26 mouse cellular contexts compared by ENCODE assay signal in the genomic region with DNA sequence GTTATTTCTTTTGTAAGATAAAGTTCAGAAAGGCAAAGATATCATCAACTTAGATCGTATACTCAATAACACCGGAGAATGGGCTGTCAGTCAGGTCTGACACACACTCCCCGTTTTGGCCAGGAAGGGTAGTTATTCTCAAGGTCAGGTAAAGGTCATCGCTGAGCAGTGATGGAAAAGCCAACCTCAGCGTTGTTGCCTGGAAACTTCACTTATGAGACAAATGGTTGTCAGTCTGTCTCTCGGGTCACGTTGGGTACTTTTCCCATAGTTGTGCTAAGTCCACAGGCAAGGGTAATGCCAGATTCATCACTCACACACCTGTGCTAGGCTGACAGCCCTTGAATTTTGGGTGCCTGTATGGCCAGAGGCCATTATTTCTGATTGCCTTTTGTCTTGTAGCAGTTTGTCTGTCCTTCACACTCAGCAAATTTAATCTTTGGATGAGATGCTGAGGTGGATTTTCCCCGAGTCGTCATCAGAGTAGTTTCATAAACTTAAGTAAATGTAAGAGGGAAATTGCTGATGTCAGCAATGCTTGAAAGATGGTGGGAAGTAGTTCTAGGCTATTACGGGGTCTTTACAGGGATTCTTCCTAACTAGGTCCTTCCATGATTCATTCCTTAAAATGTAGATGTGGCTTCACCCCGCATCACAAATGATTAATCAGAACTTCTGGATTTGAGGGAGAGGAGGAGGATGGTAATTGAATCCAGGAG. TPM values are rescaled to one million over a fixed set of nuclear protein-coding genes. Genes with fewer than 3 reads are reported as not detected.
"Had no signal": no experiment of that assay in that cellular context is flagged by ENCODE, and none has a peak within 500 bp of the region (broad histone marks: within the 10 kb centered on the region; RNA-seq: fewer than 3 reads in every experiment).

No protein-coding gene starts in this region.

- H3K36me3 ChIP-seq: heart, embryonic 10.5 days; heart, embryonic 12.5 days; hindbrain, embryonic 10.5 days; hindbrain, embryonic 12.5 days; kidney, embryonic 15.5 days; limb, embryonic 10.5 days; limb, embryonic 12.5 days; liver, embryonic 13.5 days; liver, embryonic 15.5 days had no signal

- H3K9me3 ChIP-seq: heart, embryonic 10.5 days; heart, embryonic 12.5 days; hindbrain, embryonic 10.5 days; hindbrain, embryonic 12.5 days; kidney, embryonic 15.5 days; limb, embryonic 10.5 days; limb, embryonic 12.5 days; liver, embryonic 13.5 days; liver, embryonic 15.5 days had no signal

- DNase-seq: gastrocnemius, adult 2 months; gastrocnemius, postnatal 10 days; gastrocnemius, postnatal 25 days; heart, adult 2 months; heart, postnatal 10 days; heart, postnatal 4 days; kidney, adult 11 months; kidney, adult 2 months; kidney, adult 9 months; kidney, postnatal 10 days; kidney, postnatal 25 days; kidney, postnatal 4 days; liver; liver, embryonic 13.5 days had no signal

- H3K27ac ChIP-seq: gastrocnemius, adult 2 months; heart, adult 2 months; heart, embryonic 10.5 days; hindbrain, embryonic 10.5 days; hindbrain, embryonic 12.5 days; hindbrain, embryonic 14.5 days; kidney, embryonic 15.5 days; layer of hippocampus, adult 2 months; left cerebral cortex, adult 2 months; limb, embryonic 10.5 days; limb, embryonic 12.5 days; liver, embryonic 13.5 days; liver, embryonic 15.5 days had no signal

- H3K4me1 ChIP-seq: liver, embryonic 15.5 days had no signal

- H3K9ac ChIP-seq: heart, embryonic 12.5 days; hindbrain, embryonic 12.5 days; hindbrain, embryonic 14.5 days; kidney, embryonic 15.5 days; limb, embryonic 12.5 days; liver, embryonic 13.5 days; liver, embryonic 15.5 days had no signal

- H3K27me3 ChIP-seq: heart, embryonic 12.5 days; hindbrain, embryonic 12.5 days; kidney, embryonic 15.5 days; limb, embryonic 12.5 days; liver, embryonic 13.5 days; liver, embryonic 15.5 days had no signal

- H3K4me3 ChIP-seq: gastrocnemius, adult 2 months; heart, adult 2 months; heart, embryonic 10.5 days; heart, embryonic 12.5 days; hindbrain, embryonic 10.5 days; hindbrain, embryonic 12.5 days; kidney, embryonic 15.5 days; layer of hippocampus, adult 2 months; left cerebral cortex, adult 2 months; limb, embryonic 10.5 days; limb, embryonic 12.5 days; liver, embryonic 13.5 days; liver, embryonic 15.5 days had no signal

RNA-seq across cellular contexts. Expression of gene Ripply3, which starts 28.7 kb away (rescaled TPM):
- total RNA-seq: granulocyte monocyte progenitor cell, adult 5-6 weeks had no signal
